Mouse (Mus musculus) E14TG2a.4 (cell line): ENCODE measurements at regions not wholly inside any gene's neighbourhood (a gene's known extent, or its start where the extent isn't known, plus 50 kb on each side); places are given as distances from the start of the nearest gene placed in this dataset.

Experiments used
- CTCF ChIP-seq: conservative IDR thresholded peaks from 2 replicates; pipeline ENCODE4 v1.5.1; 2014; ENCODE audit warnings: low read length
- NANOG ChIP-seq: IDR thresholded peaks from 2 replicates; pipeline ENCODE4 v1.6.1; 2014; ENCODE audit warnings: borderline replicate concordance, low read length, mixed read lengths
- POU5F1 ChIP-seq: IDR thresholded peaks from 2 replicates; pipeline ENCODE4 v1.6.1; 2014; ENCODE audit warnings: low read length, borderline replicate concordance

DNA sequence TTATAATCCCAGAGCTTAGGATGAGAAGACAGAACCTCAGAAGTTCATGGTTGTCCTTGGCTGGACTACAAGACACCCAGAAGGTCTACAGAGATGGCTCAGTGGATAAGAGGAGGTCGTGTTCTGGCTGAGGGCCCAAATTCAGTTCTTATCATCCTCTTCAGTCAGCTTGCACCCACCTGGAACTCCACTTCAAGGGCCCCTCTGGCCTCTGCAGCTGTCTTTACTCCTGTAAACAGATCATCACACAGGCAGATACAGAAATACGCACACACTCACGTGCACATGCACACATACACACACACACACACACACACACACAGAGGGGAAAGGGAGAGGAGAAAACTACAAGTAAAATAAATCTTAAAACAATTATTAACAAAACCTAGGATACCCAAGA is 385.8 kb upstream of the Slc7a11 start:
- TF ChIP-seq CTCF (no peak), POU5F1 (no peak), NANOG (no peak)
